Mouse (Mus musculus) T-cell, adult 2 months (primary cell): Measurements from ENCODE around the gene Pccb.

Experiments used
- DNase-seq: peaks from one replicate; pipeline ENCODE4 v3.0.0; 2022; ENCODE audit warnings: low spot score

The Pccb gene

GRCm38 (mm10) chr9:100987006-100987405 is 47.7 kb downstream of the Pccb start:
- DNase-seq: no peak

- DNase-seq: no peak
Observed at GRCm38 (mm10) chr9:100984381-100985310, 50.1 kb downstream of the Pccb start.

- no peak for DNase-seq
Observed at GRCm38 (mm10) chr9:100982786-100983185, 51.9 kb downstream of the Pccb start.

- no peak for DNase-seq
Observed at GRCm38 (mm10) chr9:100979260-100979659, 55.4 kb downstream of the Pccb start.

GRCm38 (mm10) chr9:100978666-100979065 is 56.0 kb downstream of the Pccb start:
- no peak for DNase-seq

- no peak for DNase-seq
Observed at GRCm38 (mm10) chr9:100969461-100969860, 65.2 kb downstream of the Pccb start.

- no peak for DNase-seq
Observed at GRCm38 (mm10) chr9:100964106-100964505, 70.6 kb downstream of the Pccb start.

- no peak for DNase-seq
Observed at GRCm38 (mm10) chr9:100963428-100963912, 71.2 kb downstream of the Pccb start.

- no peak for DNase-seq
Observed at GRCm38 (mm10) chr9:100962903-100963427, 71.7 kb downstream of the Pccb start.

GRCm38 (mm10) chr9:100951481-100951880 is 83.2 kb downstream of the Pccb start:
- no peak for DNase-seq

GRCm38 (mm10) chr9:100944677-100945365 is 89.9 kb downstream of the Pccb start:
- no peak for DNase-seq

GRCm38 (mm10) chr9:100942042-100942441 is 92.7 kb downstream of the Pccb start:
- no peak for DNase-seq
